Mouse (Mus musculus): ENCODE measurements around the gene C1qtnf4. TPM values are rescaled to one million over a fixed set of nuclear protein-coding genes. Genes with fewer than 3 reads are reported as not detected.
"Not testable (repeated sequence)": the region's sequence is repeated elsewhere in the genome, so short reads cannot be mapped to it uniquely, and the experiment has no call there.

C1qtnf4 gene
- polyA plus RNA-seq, 1 experiment from 2014 or later = 11.3 TPM

DNA sequence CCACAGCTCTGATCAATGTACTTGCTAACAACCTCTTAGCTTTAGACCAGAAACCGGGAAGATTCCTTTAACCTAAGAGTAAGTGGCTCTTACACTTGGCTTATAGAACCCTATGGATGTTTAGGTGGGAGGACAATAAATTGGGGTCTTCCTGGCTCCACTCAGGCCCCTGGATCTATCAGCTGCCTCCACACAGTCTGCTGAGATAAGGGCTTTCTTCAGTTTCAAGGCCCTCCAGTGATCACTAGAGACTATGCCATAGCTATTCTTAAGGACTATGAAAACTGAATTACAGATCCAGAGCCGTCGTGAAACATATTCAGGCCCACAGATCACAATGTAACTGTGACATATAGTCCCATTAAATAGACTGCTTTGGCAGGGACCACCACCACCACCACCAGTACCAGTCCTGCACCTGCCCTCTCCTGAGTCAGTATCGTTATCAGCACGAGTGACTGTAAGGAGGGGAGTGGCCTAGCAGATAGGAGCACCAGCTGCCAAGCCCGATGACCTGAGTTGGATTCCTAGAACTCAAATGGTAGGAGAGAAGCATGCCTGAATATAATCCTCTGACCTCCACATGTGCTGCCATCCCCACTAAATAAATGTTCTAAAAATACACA, 8.1 kb downstream of the C1qtnf4 start:
- DNase-seq (ENCODE audit: low spot score) = no peak
- H3K9ac ChIP-seq (ENCODE audit: low read length) = no peak overlapping the region
- H3K27me3 ChIP-seq (replicated peaks; ENCODE audit: control insufficient read depth, insufficient read depth, low read length) = peaks cover 8% of the 10 kb centered on the region; the same call in 1 of the 2 replicates
- no peak overlapping the region for H3K27ac ChIP-seq (ENCODE audit: low read depth)
- WGBS = 84% methylated on average over 6 of the region's 6 CpGs
- 0 out of 2 replicates have a peak, but pooled peaks cover 3% of the 10 kb centered on the region for H3K4me1 ChIP-seq (replicated peaks; ENCODE audit: control insufficient read depth, insufficient read depth, low read length)
- no peak overlapping the region for H3K4me3 ChIP-seq (ENCODE audit: low read depth, low read length)
- no peak for ATAC-seq (replicated peaks; ENCODE audit: low FRiP score, low TSS enrichment, low read depth)
- no peaks in the 10 kb centered on the region for H3K9me3 ChIP-seq (ENCODE audit: control insufficient read depth, low read length)
- H3K4me2 ChIP-seq (ENCODE audit: low read length) = no peak overlapping the region
- peaks cover 55% of the 10 kb centered on the region for H3K36me3 ChIP-seq (ENCODE audit: control insufficient read depth, insufficient read depth, low read length)

DNA sequence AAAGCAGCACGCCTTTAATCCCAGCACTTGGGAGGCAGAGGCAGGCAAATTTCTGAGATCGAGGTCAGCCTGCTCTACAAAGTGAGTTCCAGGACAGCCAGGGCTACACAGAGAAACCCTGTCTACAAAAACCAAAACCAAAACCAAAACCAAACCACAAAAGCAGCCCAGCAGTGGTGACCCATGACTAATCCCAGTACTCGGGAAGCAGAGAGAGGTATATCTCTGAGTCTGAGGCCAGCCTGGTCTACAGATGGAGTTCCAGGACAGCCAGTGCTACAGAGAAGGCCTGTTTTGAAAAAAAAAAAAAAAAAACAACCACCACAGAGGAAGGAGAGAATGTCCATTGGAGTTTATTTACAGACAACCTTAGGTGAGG, 8.6 kb downstream of the C1qtnf4 start:
- ATAC-seq (replicated peaks; ENCODE audit: low FRiP score, low TSS enrichment, low read depth); H3K4me3 ChIP-seq (ENCODE audit: low read depth, low read length); H3K9ac ChIP-seq (ENCODE audit: low read length); H3K4me2 ChIP-seq (ENCODE audit: low read length); H3K27me3 ChIP-seq (replicated peaks; ENCODE audit: control insufficient read depth, insufficient read depth, low read length); H3K4me1 ChIP-seq (replicated peaks; ENCODE audit: control insufficient read depth, insufficient read depth, low read length); H3K27ac ChIP-seq (ENCODE audit: low read depth); H3K9me3 ChIP-seq (ENCODE audit: control insufficient read depth, low read length); DNase-seq (ENCODE audit: low spot score): not testable (repeated sequence)
- 88% methylated on average over 3 of the region's 3 CpGs for WGBS
- H3K36me3 ChIP-seq (ENCODE audit: control insufficient read depth, insufficient read depth, low read length) = peaks cover 60% of the 10 kb centered on the region

DNA sequence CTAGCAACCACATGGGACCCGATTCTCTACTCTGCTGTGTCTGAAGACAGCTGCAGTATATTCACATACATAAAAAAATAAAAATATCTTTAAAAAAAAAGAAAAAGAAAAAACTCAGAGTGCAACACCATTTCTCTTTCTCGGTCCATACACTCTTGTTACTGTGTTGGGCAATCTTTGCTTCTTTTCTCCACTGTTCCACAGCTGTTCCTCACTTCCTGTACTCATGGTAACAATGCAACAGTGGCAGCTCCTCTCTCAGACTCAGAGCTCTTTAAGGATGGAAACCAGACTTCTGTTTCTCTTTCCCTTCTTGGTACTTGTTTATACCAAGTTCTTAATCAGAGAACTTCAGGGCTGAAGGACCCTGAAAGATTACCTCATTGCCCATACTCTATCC, 17.7 kb downstream of the C1qtnf4 start:
- WGBS = 67% methylated on average over 2 of the region's 2 CpGs
- H3K36me3 ChIP-seq (ENCODE audit: control insufficient read depth, insufficient read depth, low read length) = peaks cover 52% of the 10 kb centered on the region

DNA sequence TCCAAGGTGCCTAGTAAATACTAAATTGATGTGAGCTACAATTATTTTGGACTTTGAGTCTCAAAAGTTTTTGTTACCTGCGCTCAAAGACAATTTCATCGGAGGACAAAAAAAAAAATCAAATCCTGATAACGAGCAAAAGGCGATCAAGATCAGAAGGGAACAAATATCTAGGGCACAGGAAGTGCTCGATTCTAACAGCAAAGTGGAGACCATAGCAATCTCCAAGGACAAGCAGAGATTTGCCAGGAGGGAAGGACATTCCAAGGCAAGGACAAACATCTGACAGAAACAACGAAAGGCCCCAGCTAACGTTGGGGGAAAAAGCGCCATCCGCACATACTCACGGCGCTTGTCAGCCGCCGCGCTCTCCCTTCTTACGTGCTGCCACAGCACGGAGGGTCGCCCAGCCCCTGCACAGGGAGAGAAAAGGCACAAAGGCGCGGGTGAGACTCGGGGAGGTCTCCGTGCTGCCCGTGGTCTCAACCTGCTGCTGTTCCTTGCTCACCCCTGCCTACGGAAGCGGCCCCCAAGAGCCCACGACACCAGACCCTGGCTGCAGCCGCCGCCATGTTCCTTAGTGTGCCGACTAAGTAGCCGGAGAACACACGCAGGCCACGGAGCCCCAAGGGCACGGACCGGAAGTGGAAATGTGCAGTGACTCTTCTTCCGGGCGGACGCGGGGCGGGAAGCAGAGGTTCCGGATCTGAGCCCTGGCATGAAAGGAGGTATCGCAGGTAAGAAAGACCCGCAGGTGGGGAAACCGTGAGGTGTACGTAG, 18.6 kb downstream of the C1qtnf4 start, which contains the start of the genes Kbtbd4 and Ndufs3:
TSS of gene Kbtbd4 (plus strand) at position 665 of the 780 bp plus-strand sequence.
TSS of gene Ndufs3 (minus strand) at position 752 of the 780 bp plus-strand sequence.
- Histone ChIP-seq H3K27me3 (replicated peaks; ENCODE audit: control insufficient read depth, insufficient read depth, low read length) (no peaks in the 10 kb centered on the region), H3K9ac (ENCODE audit: low read length) (peak within 1 kb of the TSS; percentile 92), H3K4me3 (ENCODE audit: low read depth, low read length) (peak within 1 kb of the TSS; percentile 79), H3K27ac (ENCODE audit: low read depth) (peak within 1 kb of the TSS; percentile 82), H3K4me1 (replicated peaks; ENCODE audit: control insufficient read depth, insufficient read depth, low read length) (peaks cover 20% of the 10 kb centered on the region), H3K9me3 (ENCODE audit: control insufficient read depth, low read length) (no peaks in the 10 kb centered on the region), H3K36me3 (ENCODE audit: control insufficient read depth, insufficient read depth, low read length) (peaks cover 52% of the 10 kb centered on the region), H3K4me2 (ENCODE audit: low read length) (peak within 1 kb of the TSS; percentile 87)
- under 1% methylated on average over 43 of the region's 43 CpGs for WGBS
- ATAC-seq (replicated peaks; ENCODE audit: low FRiP score, low TSS enrichment, low read depth) = peak; percentile 96
- peak; percentile 97 for DNase-seq (ENCODE audit: low spot score)

More for the DNA sequence above, 17.7 kb downstream of the C1qtnf4 start:
- H3K27ac ChIP-seq (ENCODE audit: low read depth) = no peak overlapping the region
- H3K4me2 ChIP-seq (ENCODE audit: low read length) = peak overlapping the region; percentile 87
- H3K4me1 ChIP-seq (replicated peaks; ENCODE audit: control insufficient read depth, insufficient read depth, low read length) = peaks cover 20% of the 10 kb centered on the region
- H3K4me3 ChIP-seq (ENCODE audit: low read depth, low read length) = peak overlapping the region; percentile 79
- peak overlapping the region; percentile 92 for H3K9ac ChIP-seq (ENCODE audit: low read length)
- ATAC-seq (replicated peaks; ENCODE audit: low FRiP score, low TSS enrichment, low read depth) (no peak), DNase-seq (ENCODE audit: low spot score) (no peak)
- H3K27me3 ChIP-seq (replicated peaks; ENCODE audit: control insufficient read depth, insufficient read depth, low read length) = no peaks in the 10 kb centered on the region
- H3K9me3 ChIP-seq (ENCODE audit: control insufficient read depth, low read length) = no peaks in the 10 kb centered on the region

DNA sequence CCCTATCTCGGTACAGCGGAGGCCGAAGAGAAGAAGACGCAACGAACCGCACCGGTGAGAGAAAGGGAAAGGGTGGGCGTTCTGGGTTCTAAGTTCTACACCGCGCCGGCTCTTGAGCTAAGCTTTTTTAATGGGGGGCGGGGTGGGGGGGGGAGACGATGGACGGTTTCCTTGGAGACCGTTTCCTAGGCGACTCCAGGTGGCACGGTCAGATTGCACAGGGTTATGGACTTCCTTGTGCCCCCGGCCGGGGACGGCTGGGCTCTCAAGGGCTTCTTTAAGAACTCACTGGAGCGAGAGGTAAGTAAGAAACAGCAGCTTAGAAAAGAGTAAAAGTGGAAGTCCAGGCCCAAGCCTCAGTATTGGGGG, 19.2 kb downstream of the C1qtnf4 start:
- Histone ChIP-seq H3K4me2 (ENCODE audit: low read length) (peak overlapping the region; percentile 87), H3K9me3 (ENCODE audit: control insufficient read depth, low read length) (no peaks in the 10 kb centered on the region), H3K9ac (ENCODE audit: low read length) (peak overlapping the region; percentile 92), H3K27ac (ENCODE audit: low read depth) (peak overlapping the region; percentile 82), H3K4me3 (ENCODE audit: low read depth, low read length) (peak overlapping the region; percentile 79), H3K27me3 (replicated peaks; ENCODE audit: control insufficient read depth, insufficient read depth, low read length) (no peaks in the 10 kb centered on the region), H3K36me3 (ENCODE audit: control insufficient read depth, insufficient read depth, low read length) (peaks cover 57% of the 10 kb centered on the region), H3K4me1 (replicated peaks; ENCODE audit: control insufficient read depth, insufficient read depth, low read length) (peaks cover 20% of the 10 kb centered on the region)
- under 1% methylated on average over 21 of the region's 21 CpGs for WGBS
- peak; percentile 67 for ATAC-seq (replicated peaks; ENCODE audit: low FRiP score, low TSS enrichment, low read depth)
- DNase-seq (ENCODE audit: low spot score) = no peak

DNA sequence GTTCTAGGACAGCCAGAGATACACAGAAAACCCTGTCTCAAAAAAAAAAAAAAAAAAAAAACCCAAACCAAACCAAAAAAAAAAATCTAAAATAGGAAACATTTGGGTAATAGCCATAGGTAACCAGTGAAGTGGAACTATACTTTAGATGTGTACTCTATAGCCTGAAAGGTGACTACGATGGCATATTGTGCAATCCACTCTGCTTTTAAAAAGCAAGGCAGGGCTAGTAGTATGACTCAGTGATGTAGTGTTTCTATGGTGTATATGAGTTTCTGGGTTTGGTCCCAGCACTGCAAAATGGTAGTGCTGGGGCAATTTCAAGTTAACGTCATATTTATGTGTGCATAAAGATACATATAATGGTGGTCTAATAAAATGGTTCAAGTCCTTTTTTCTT, 21.1 kb downstream of the C1qtnf4 start:
- Histone ChIP-seq H3K27me3 (replicated peaks; ENCODE audit: control insufficient read depth, insufficient read depth, low read length) (no peaks in the 10 kb centered on the region), H3K4me2 (ENCODE audit: low read length) (no peak overlapping the region), H3K4me3 (ENCODE audit: low read depth, low read length) (no peak overlapping the region), H3K27ac (ENCODE audit: low read depth) (no peak overlapping the region), H3K9me3 (ENCODE audit: control insufficient read depth, low read length) (no peaks in the 10 kb centered on the region), H3K36me3 (ENCODE audit: control insufficient read depth, insufficient read depth, low read length) (peaks cover 64% of the 10 kb centered on the region), H3K4me1 (replicated peaks; ENCODE audit: control insufficient read depth, insufficient read depth, low read length) (peaks cover 20% of the 10 kb centered on the region), H3K9ac (ENCODE audit: low read length) (no peak overlapping the region)
- no peak for ATAC-seq (replicated peaks; ENCODE audit: low FRiP score, low TSS enrichment, low read depth)
- DNase-seq (ENCODE audit: low spot score) = no peak
- WGBS = 92% methylated on average over 2 of the region's 2 CpGs

DNA sequence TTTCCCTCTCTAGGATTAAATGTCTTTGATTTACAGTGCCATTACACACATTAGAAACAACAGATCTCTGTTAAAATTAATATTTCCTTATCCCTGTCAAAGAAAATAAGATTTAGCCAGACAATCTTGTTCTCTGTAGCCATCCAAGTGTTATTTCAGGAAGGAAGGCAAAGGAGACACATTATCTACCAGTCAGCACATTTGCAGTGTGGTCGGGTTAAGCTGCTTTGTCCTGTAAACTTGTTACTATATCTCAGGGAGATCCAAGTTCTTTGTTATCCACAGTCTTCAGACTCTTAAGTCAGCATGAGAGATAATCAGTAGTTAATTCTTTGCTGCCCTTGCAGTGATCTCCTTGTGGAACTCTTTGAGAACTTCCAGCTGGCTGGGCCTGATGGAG, 25.2 kb downstream of the C1qtnf4 start:
- 83% methylated on average over 1 of the region's 1 CpGs for WGBS
- no peaks in the 10 kb centered on the region for H3K9me3 ChIP-seq (ENCODE audit: control insufficient read depth, low read length)
- no peak for ATAC-seq (replicated peaks; ENCODE audit: low FRiP score, low TSS enrichment, low read depth)

DNA sequence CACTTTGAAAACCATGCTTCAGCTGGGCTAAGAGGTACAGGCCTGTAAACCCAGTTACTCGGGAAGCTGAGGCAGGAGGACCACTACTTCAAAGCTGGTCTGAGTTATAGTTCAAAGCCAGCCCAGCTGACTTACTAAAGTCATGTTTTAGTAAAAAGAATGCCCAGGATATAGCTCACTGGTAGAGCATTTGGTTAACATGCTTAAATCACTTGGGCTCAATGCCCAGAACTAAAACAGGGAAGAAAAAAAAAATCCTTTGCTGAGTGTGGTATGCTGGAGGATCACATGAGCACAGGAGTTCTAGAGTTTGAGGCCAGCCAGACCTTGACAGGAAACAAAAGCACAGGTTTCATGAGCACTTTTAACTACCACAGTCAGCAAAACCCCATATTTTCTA, 26.0 kb downstream of the C1qtnf4 start:
- ATAC-seq (replicated peaks; ENCODE audit: low FRiP score, low TSS enrichment, low read depth) = no peak
- DNase-seq (ENCODE audit: low spot score) = no peak
- no peak overlapping the region for H3K4me3 ChIP-seq (ENCODE audit: low read depth, low read length)
- 90% methylated on average over 1 of the region's 1 CpGs for WGBS
- no peaks in the 10 kb centered on the region for H3K9me3 ChIP-seq (ENCODE audit: control insufficient read depth, low read length)
- no peak overlapping the region for H3K27ac ChIP-seq (ENCODE audit: low read depth)
- peaks cover 73% of the 10 kb centered on the region for H3K36me3 ChIP-seq (ENCODE audit: control insufficient read depth, insufficient read depth, low read length)
- peaks cover 12% of the 10 kb centered on the region for H3K4me1 ChIP-seq (replicated peaks; ENCODE audit: control insufficient read depth, insufficient read depth, low read length)
- H3K9ac ChIP-seq (ENCODE audit: low read length) = no peak overlapping the region
- H3K4me2 ChIP-seq (ENCODE audit: low read length) = no peak overlapping the region
- no peaks in the 10 kb centered on the region for H3K27me3 ChIP-seq (replicated peaks; ENCODE audit: control insufficient read depth, insufficient read depth, low read length)

More for the DNA sequence above, 25.2 kb downstream of the C1qtnf4 start:
- Histone ChIP-seq H3K4me1 (replicated peaks; ENCODE audit: control insufficient read depth, insufficient read depth, low read length) (peaks cover 8% of the 10 kb centered on the region), H3K36me3 (ENCODE audit: control insufficient read depth, insufficient read depth, low read length) (peaks cover 79% of the 10 kb centered on the region), H3K9ac (ENCODE audit: low read length) (no peak overlapping the region), H3K27me3 (replicated peaks; ENCODE audit: control insufficient read depth, insufficient read depth, low read length) (no peaks in the 10 kb centered on the region), H3K4me3 (ENCODE audit: low read depth, low read length) (no peak overlapping the region), H3K4me2 (ENCODE audit: low read length) (no peak overlapping the region), H3K27ac (ENCODE audit: low read depth) (no peak overlapping the region)
- no peak for DNase-seq (ENCODE audit: low spot score)

Data from intestine, embryonic 14.5 days (tissue).